Mouse (Mus musculus): ENCODE data around the gene Mcf2l. TPM values are rescaled to one million over a fixed set of nuclear protein-coding genes. Genes with fewer than 3 reads are reported as not detected.

Gene Mcf2l
- polyA plus RNA-seq, 1 experiment from 2014 or later, result 14.8 TPM

GRCm38 (mm10) chr8:12831659-12832589 lies 41.7 kb upstream of the Mcf2l start:
- H3K4me1 ChIP-seq (ENCODE audit: control insufficient read depth, insufficient read depth, low read length), result no peaks in the 10 kb centered on the region
- H3K27ac ChIP-seq (replicated peaks; ENCODE audit: low read depth, low read length), result no peak overlapping the region
- H3K9me3 ChIP-seq (replicated peaks; ENCODE audit: control insufficient read depth, low read length), result no peaks in the 10 kb centered on the region
- H3K9ac ChIP-seq (replicated peaks; ENCODE audit: low read length), result no peak overlapping the region
- no peaks in the 10 kb centered on the region for H3K27me3 ChIP-seq (ENCODE audit: control insufficient read depth, insufficient read depth, low read length)
- WGBS, result 78% methylated on average over 7 of the region's 7 CpGs
- no peaks in the 10 kb centered on the region; the same call in 1 of the 2 replicates for H3K36me3 ChIP-seq (replicated peaks; ENCODE audit: control insufficient read depth, insufficient read depth, low read depth, low read length)
- peak; percentile 66 for ATAC-seq (replicated peaks; ENCODE audit: insufficient number of reproducible peaks, low FRiP score, low TSS enrichment, low read depth)
- peak; percentile 39 for DNase-seq (ENCODE audit: low spot score)
- H3K4me2 ChIP-seq (ENCODE audit: low read depth, low read length), result no peak overlapping the region
- H3K4me3 ChIP-seq (ENCODE audit: low read depth, low read length), result no peak overlapping the region

- no peak overlapping the region for H3K9ac ChIP-seq (replicated peaks; ENCODE audit: low read length)
- no peaks in the 10 kb centered on the region for H3K27me3 ChIP-seq (ENCODE audit: control insufficient read depth, insufficient read depth, low read length)
- WGBS, result 86% methylated on average over 5 of the region's 5 CpGs
- H3K4me2 ChIP-seq (ENCODE audit: low read depth, low read length), result no peak overlapping the region
- DNase-seq (ENCODE audit: low spot score), result no peak
- ATAC-seq (replicated peaks; ENCODE audit: insufficient number of reproducible peaks, low FRiP score, low TSS enrichment, low read depth), result no peak
- H3K27ac ChIP-seq (replicated peaks; ENCODE audit: low read depth, low read length), result no peak overlapping the region
- no peaks in the 10 kb centered on the region for H3K4me1 ChIP-seq (ENCODE audit: control insufficient read depth, insufficient read depth, low read length)
- no peaks in the 10 kb centered on the region for H3K9me3 ChIP-seq (replicated peaks; ENCODE audit: control insufficient read depth, low read length)
- H3K36me3 ChIP-seq (replicated peaks; ENCODE audit: control insufficient read depth, insufficient read depth, low read depth, low read length), result no peaks in the 10 kb centered on the region; the same call in 1 of the 2 replicates
- H3K4me3 ChIP-seq (ENCODE audit: low read depth, low read length), result no peak overlapping the region
These were observed 40.0 kb upstream of the Mcf2l start for GRCm38 (mm10) chr8:12833616-12834015.

- DNase-seq (ENCODE audit: low spot score), result no peak
- no peak overlapping the region for H3K27ac ChIP-seq (replicated peaks; ENCODE audit: low read depth, low read length)
- H3K4me3 ChIP-seq (ENCODE audit: low read depth, low read length), result no peak overlapping the region
- H3K9me3 ChIP-seq (replicated peaks; ENCODE audit: control insufficient read depth, low read length), result no peaks in the 10 kb centered on the region
- no peak overlapping the region for H3K4me2 ChIP-seq (ENCODE audit: low read depth, low read length)
- WGBS, result 89% methylated on average over 7 of the region's 7 CpGs
- peaks cover 3% of the 10 kb centered on the region for H3K36me3 ChIP-seq (replicated peaks; ENCODE audit: control insufficient read depth, insufficient read depth, low read depth, low read length)
- no peak overlapping the region for H3K9ac ChIP-seq (replicated peaks; ENCODE audit: low read length)
- H3K27me3 ChIP-seq (ENCODE audit: control insufficient read depth, insufficient read depth, low read length), result no peaks in the 10 kb centered on the region
- H3K4me1 ChIP-seq (ENCODE audit: control insufficient read depth, insufficient read depth, low read length), result no peaks in the 10 kb centered on the region
- ATAC-seq (replicated peaks; ENCODE audit: insufficient number of reproducible peaks, low FRiP score, low TSS enrichment, low read depth), result no peak
These were observed 32.8 kb upstream of the Mcf2l start for GRCm38 (mm10) chr8:12840834-12841233.

DNA sequence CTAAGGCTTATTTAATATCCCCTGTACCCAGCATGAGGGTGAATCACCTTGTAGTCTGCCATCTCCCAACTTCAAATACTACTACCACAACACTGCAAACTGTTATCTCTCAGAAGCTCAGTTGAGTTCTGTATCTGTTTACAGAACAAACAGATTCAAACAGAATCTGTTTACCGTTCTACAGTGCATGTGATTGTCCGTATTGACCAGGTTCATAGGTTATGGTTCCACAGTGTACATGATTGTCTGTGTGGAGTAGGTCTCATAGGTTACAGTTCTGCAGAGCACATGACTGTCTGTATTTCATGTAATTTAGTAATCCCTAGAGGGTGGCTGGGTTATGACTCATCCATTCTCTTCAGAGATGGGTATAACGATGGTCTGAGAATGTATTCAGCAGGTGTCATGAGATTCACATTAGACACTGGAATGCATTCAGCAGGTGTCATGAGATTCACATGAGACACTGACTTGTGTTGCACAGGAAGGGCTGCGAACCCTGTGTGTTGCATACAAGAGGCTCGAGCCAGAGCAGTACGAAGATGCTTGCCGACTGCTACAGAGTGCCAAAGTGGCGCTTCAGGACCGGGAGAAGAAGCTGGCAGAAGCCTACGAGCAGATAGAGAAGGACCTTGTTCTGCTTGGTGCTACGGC lies 31.1 kb upstream of the Mcf2l start:
- Histone ChIP-seq H3K27me3 (ENCODE audit: control insufficient read depth, insufficient read depth, low read length) (no peaks in the 10 kb centered on the region), H3K4me1 (ENCODE audit: control insufficient read depth, insufficient read depth, low read length) (no peaks in the 10 kb centered on the region), H3K4me3 (ENCODE audit: low read depth, low read length) (no peak overlapping the region), H3K4me2 (ENCODE audit: low read depth, low read length) (no peak overlapping the region), H3K27ac (replicated peaks; ENCODE audit: low read depth, low read length) (no peak overlapping the region), H3K9ac (replicated peaks; ENCODE audit: low read length) (no peak overlapping the region), H3K36me3 (replicated peaks; ENCODE audit: control insufficient read depth, insufficient read depth, low read depth, low read length) (peaks cover 3% of the 10 kb centered on the region), H3K9me3 (replicated peaks; ENCODE audit: control insufficient read depth, low read length) (no peaks in the 10 kb centered on the region)
- ATAC-seq (replicated peaks; ENCODE audit: insufficient number of reproducible peaks, low FRiP score, low TSS enrichment, low read depth) (no peak), DNase-seq (ENCODE audit: low spot score) (no peak)
- WGBS, result 86% methylated on average over 11 of the region's 11 CpGs

GRCm38 (mm10) chr8:12844347-12844950 lies 29.2 kb upstream of the Mcf2l start:
- DNase-seq (ENCODE audit: low spot score) (no peak), ATAC-seq (replicated peaks; ENCODE audit: insufficient number of reproducible peaks, low FRiP score, low TSS enrichment, low read depth) (no peak)
- H3K9me3 ChIP-seq (replicated peaks; ENCODE audit: control insufficient read depth, low read length), result no peaks in the 10 kb centered on the region
- no peak overlapping the region for H3K4me2 ChIP-seq (ENCODE audit: low read depth, low read length)
- WGBS, result 91% methylated on average over 16 of the region's 16 CpGs
- H3K4me1 ChIP-seq (ENCODE audit: control insufficient read depth, insufficient read depth, low read length), result no peaks in the 10 kb centered on the region
- H3K36me3 ChIP-seq (replicated peaks; ENCODE audit: control insufficient read depth, insufficient read depth, low read depth, low read length), result peaks cover 3% of the 10 kb centered on the region
- no peak overlapping the region for H3K27ac ChIP-seq (replicated peaks; ENCODE audit: low read depth, low read length)
- H3K27me3 ChIP-seq (ENCODE audit: control insufficient read depth, insufficient read depth, low read length), result no peaks in the 10 kb centered on the region
- no peak overlapping the region for H3K9ac ChIP-seq (replicated peaks; ENCODE audit: low read length)
- no peak overlapping the region for H3K4me3 ChIP-seq (ENCODE audit: low read depth, low read length)

- H3K4me1 ChIP-seq (ENCODE audit: control insufficient read depth, insufficient read depth, low read length), result no peaks in the 10 kb centered on the region
- H3K4me2 ChIP-seq (ENCODE audit: low read depth, low read length), result no peak overlapping the region
- no peak overlapping the region for H3K9ac ChIP-seq (replicated peaks; ENCODE audit: low read length)
- H3K9me3 ChIP-seq (replicated peaks; ENCODE audit: control insufficient read depth, low read length), result no peaks in the 10 kb centered on the region
- H3K27me3 ChIP-seq (ENCODE audit: control insufficient read depth, insufficient read depth, low read length), result no peaks in the 10 kb centered on the region
- 91% methylated on average over 6 of the region's 6 CpGs for WGBS
- DNase-seq (ENCODE audit: low spot score) (no peak), ATAC-seq (replicated peaks; ENCODE audit: insufficient number of reproducible peaks, low FRiP score, low TSS enrichment, low read depth) (no peak)
- no peak overlapping the region for H3K4me3 ChIP-seq (ENCODE audit: low read depth, low read length)
- H3K27ac ChIP-seq (replicated peaks; ENCODE audit: low read depth, low read length), result no peak overlapping the region
- H3K36me3 ChIP-seq (replicated peaks; ENCODE audit: control insufficient read depth, insufficient read depth, low read depth, low read length), result peaks cover 3% of the 10 kb centered on the region
These were observed 27.2 kb upstream of the Mcf2l start for GRCm38 (mm10) chr8:12846447-12846846.

- ATAC-seq (replicated peaks; ENCODE audit: insufficient number of reproducible peaks, low FRiP score, low TSS enrichment, low read depth) (no peak), DNase-seq (ENCODE audit: low spot score) (no peak)
- Histone ChIP-seq H3K36me3 (replicated peaks; ENCODE audit: control insufficient read depth, insufficient read depth, low read depth, low read length) (no peaks in the 10 kb centered on the region), H3K4me1 (ENCODE audit: control insufficient read depth, insufficient read depth, low read length) (no peaks in the 10 kb centered on the region), H3K27me3 (ENCODE audit: control insufficient read depth, insufficient read depth, low read length) (no peaks in the 10 kb centered on the region), H3K9ac (replicated peaks; ENCODE audit: low read length) (no peak overlapping the region), H3K27ac (replicated peaks; ENCODE audit: low read depth, low read length) (no peak overlapping the region), H3K4me3 (ENCODE audit: low read depth, low read length) (no peak overlapping the region), H3K4me2 (ENCODE audit: low read depth, low read length) (no peak overlapping the region), H3K9me3 (replicated peaks; ENCODE audit: control insufficient read depth, low read length) (no peaks in the 10 kb centered on the region)
- WGBS, result 88% methylated on average over 10 of the region's 10 CpGs
These were observed 22.4 kb upstream of the Mcf2l start for GRCm38 (mm10) chr8:12851241-12851640.

DNA sequence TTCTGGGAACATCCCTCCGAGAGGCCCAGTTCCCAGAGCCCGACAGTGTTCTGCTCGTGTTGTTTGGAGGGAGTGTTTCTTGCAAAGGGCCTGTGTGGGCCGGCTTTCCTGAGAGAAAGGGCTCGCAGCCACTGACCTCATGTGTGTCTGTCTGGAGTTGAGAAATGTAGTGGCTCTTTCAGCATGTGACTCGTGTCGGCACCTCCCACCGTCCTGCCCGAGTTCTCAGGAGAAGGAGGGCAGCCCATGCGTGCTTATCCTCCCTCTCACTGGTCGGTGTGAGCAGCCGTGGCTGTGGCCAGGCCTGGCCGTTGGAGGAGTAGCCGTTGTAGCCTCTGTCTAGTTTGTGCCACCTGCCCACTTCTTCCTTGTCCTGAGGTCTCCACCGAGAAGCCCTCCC lies 17.6 kb upstream of the Mcf2l start:
- Histone ChIP-seq H3K9ac (replicated peaks; ENCODE audit: low read length) (no peak overlapping the region), H3K9me3 (replicated peaks; ENCODE audit: control insufficient read depth, low read length) (no peaks in the 10 kb centered on the region), H3K4me3 (ENCODE audit: low read depth, low read length) (no peak overlapping the region), H3K27ac (replicated peaks; ENCODE audit: low read depth, low read length) (no peak overlapping the region), H3K27me3 (ENCODE audit: control insufficient read depth, insufficient read depth, low read length) (no peaks in the 10 kb centered on the region), H3K36me3 (replicated peaks; ENCODE audit: control insufficient read depth, insufficient read depth, low read depth, low read length) (no peaks in the 10 kb centered on the region), H3K4me1 (ENCODE audit: control insufficient read depth, insufficient read depth, low read length) (no peaks in the 10 kb centered on the region), H3K4me2 (ENCODE audit: low read depth, low read length) (no peak overlapping the region)
- WGBS, result 82% methylated on average over 15 of the region's 15 CpGs
- no peak for DNase-seq (ENCODE audit: low spot score)
- ATAC-seq (replicated peaks; ENCODE audit: insufficient number of reproducible peaks, low FRiP score, low TSS enrichment, low read depth), result no peak
